Mouse (Mus musculus): ENCODE results near the gene Ubap1. TPM values are rescaled to one million over a fixed set of nuclear protein-coding genes. Genes with fewer than 3 reads are reported as not detected.

Ubap1 gene
- polyA plus RNA-seq, 1 experiment: 7.0 TPM

DNA sequence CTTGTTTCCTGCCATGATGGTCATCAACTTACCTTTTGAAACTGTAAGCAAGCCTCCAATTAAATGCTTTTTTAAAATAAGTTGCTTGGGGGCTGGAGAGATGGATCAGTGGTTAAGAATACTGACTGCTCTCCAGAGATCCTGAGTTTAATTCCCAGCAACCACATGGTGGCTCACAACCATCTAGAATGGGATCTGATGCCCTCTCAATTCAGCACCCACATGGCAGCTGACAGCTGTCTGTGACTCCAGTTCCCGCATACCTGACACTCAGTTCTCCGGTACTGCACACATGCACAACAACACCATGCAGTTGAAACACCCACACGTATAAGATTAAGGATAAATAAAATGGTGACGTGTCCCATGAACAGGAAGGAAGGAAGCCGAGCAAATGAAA lies 30.5 kb upstream of the Ubap1 start:
- no peak for TF ChIP-seq GATA1 (IDR thresholded peaks at IDR 0.05; ENCODE audit: low read length)
- H3K4me1 ChIP-seq (ENCODE audit: control insufficient read depth): peaks cover 27% of the 10 kb centered on the region
- no peak overlapping the region for H3K4me3 ChIP-seq (replicated peaks)
- peaks cover 9% of the 10 kb centered on the region for H3K27me3 ChIP-seq (ENCODE audit: control insufficient read depth)
- peaks cover 5% of the 10 kb centered on the region for H3K36me3 ChIP-seq (ENCODE audit: control insufficient read depth)
- H3K9me3 ChIP-seq (ENCODE audit: control insufficient read depth, low read length): no peaks in the 10 kb centered on the region

DNA sequence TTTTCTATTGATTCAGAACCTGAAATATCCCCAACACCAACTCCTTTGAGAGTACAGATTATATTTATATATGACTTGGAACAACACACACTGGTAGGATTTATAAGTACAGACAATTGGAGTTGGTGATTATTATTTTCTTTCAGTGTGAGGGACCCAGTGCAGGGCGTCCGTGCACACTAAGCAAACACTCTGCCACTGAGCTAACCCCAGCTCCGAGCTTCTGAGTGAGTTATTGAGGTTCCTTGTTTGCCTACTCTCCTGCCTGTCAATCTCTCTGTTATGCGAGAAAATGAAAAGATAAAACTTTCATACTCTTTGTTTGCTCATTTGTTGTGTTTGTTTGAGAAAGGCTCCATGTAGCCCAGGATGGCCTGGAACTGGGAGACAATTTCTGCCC lies 27.8 kb upstream of the Ubap1 start:
- peaks cover 26% of the 10 kb centered on the region for H3K4me1 ChIP-seq (ENCODE audit: control insufficient read depth)
- H3K27me3 ChIP-seq (ENCODE audit: control insufficient read depth): peaks cover 9% of the 10 kb centered on the region
- no peaks in the 10 kb centered on the region for H3K36me3 ChIP-seq (ENCODE audit: control insufficient read depth)
- TF ChIP-seq GATA1 (IDR thresholded peaks at IDR 0.05; ENCODE audit: low read length): no peak
- TF ChIP-seq TAL1 (IDR thresholded peaks at IDR 0.05; ENCODE audit: low read length): no peak
- no peak overlapping the region for H3K4me3 ChIP-seq (replicated peaks)
- no peaks in the 10 kb centered on the region for H3K9me3 ChIP-seq (ENCODE audit: control insufficient read depth, low read length)

DNA sequence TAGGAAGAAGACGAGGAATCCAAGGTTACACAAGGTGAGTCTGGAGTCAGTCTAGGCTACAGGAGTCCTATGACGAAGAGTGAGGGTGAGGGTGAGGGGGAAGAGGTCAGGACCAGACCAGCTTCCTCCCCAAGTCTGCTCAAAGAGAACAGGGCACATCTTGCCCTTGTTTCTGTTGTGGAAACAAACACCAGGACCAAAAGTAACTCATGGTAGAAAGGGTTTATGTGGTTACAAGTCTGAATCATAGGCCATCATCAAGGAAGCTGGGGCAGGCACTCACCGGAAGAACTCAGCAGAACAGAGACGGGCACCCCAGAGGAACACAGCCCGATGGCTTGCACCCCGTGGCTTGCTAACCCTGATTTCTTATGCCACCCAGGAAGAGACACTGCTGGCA lies 21.9 kb upstream of the Ubap1 start:
- Histone ChIP-seq H3K27me3 (ENCODE audit: control insufficient read depth) (no peaks in the 10 kb centered on the region; the same call in 1 of the 2 replicates), H3K4me3 (replicated peaks) (no peak overlapping the region), H3K4me1 (ENCODE audit: control insufficient read depth) (peaks cover 64% of the 10 kb centered on the region), H3K9me3 (ENCODE audit: control insufficient read depth, low read length) (no peaks in the 10 kb centered on the region; the same call in 1 of the 2 replicates), H3K36me3 (ENCODE audit: control insufficient read depth) (no peaks in the 10 kb centered on the region)
- no peak for TF ChIP-seq TAL1 (IDR thresholded peaks at IDR 0.05; ENCODE audit: low read length)
- no peak for TF ChIP-seq GATA1 (IDR thresholded peaks at IDR 0.05; ENCODE audit: low read length)

DNA sequence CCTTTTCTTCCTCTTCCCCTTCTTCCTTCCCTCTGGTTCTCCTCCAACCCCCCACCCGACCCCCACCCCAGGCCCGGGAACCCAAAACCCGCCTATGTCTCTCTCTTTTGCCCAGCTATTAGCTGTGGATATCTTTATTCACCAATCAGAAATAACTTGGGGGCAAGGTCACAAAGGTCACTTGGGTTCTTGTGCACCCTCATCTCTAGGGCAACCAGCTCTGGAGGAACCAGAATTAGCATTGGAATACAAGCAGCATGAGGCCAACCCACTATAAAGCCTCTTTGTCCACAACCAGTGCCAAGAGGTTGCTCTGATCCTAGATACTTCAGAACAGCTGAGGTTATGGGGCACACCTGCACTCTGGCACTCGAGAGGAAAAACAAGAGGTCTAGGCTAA lies 19.3 kb upstream of the Ubap1 start:
- H3K4me3 ChIP-seq (replicated peaks): no peak overlapping the region
- peaks cover 80% of the 10 kb centered on the region for H3K4me1 ChIP-seq (ENCODE audit: control insufficient read depth)
- no peak for TF ChIP-seq GATA1 (IDR thresholded peaks at IDR 0.05; ENCODE audit: low read length)
- no peak for TF ChIP-seq TAL1 (IDR thresholded peaks at IDR 0.05; ENCODE audit: low read length)
- no peaks in the 10 kb centered on the region; the same call in 1 of the 2 replicates for H3K9me3 ChIP-seq (ENCODE audit: control insufficient read depth, low read length)
- no peaks in the 10 kb centered on the region for H3K36me3 ChIP-seq (ENCODE audit: control insufficient read depth)
- H3K27me3 ChIP-seq (ENCODE audit: control insufficient read depth): no peaks in the 10 kb centered on the region

DNA sequence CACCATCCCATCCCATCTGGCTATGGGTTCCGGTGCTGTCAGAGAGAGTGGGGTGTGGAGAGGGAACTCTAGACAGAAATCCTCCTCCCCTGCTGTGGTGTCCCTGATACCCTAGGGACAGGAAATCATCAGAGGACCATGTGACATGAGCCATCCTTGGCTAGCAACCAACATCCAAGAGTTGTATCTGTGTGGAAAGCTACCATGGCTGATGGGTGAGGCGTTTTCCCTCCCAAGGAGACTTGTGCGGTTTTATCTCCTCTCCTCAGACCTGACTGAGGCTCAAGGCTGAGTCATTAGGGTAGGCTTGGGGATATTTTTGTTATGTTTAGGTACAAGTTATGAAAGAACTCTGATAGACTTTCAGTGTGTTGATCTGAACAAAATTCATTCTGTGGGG lies 17.7 kb upstream of the Ubap1 start:
- Histone ChIP-seq H3K4me1 (ENCODE audit: control insufficient read depth) (peaks cover 82% of the 10 kb centered on the region), H3K4me3 (replicated peaks) (peak overlapping the region; percentile 44), H3K36me3 (ENCODE audit: control insufficient read depth) (no peaks in the 10 kb centered on the region), H3K9me3 (ENCODE audit: control insufficient read depth, low read length) (no peaks in the 10 kb centered on the region; the same call in 1 of the 2 replicates), H3K27me3 (ENCODE audit: control insufficient read depth) (no peaks in the 10 kb centered on the region)
- TF ChIP-seq TAL1 (IDR thresholded peaks at IDR 0.05; ENCODE audit: low read length) (peak; percentile 85), GATA1 (IDR thresholded peaks at IDR 0.05; ENCODE audit: low read length) (peak; percentile 80)

DNA sequence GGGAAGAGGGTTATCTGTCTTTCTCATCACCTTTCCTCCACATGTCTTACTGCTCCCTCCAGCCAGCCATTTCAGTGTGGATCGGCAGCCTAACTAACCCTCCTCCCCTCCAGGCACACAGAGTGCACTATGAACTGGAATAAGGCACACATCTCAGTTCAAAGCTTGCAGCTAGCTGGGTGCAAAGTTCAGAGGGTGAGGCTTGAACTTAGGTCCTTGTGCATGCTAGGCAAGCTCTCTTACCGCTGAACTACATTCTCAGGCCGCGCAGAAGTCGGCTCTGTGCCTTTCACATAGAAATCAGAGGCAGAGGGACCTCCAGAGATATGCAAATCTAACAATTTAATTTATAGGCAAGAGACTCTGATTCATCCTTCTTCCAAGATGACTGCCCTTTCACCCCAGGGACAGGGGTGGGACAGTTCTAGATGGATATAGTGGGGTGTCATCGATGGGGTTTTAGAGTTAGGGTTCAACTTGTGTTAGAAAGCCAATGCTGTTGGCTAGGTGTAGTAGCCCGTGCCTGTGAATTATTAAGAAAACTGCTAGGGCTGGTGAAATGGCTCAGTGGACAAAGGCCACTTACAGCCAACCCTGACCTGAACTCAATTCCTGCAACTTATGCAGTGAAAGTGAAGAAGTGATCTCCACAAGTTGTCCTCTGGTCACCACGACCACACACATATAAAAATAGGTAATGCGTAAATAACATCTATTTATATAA lies 16.9 kb upstream of the Ubap1 start:
- no peaks in the 10 kb centered on the region for H3K27me3 ChIP-seq (ENCODE audit: control insufficient read depth)
- TF ChIP-seq TAL1 (IDR thresholded peaks at IDR 0.05; ENCODE audit: low read length): no peak
- TF ChIP-seq GATA1 (IDR thresholded peaks at IDR 0.05; ENCODE audit: low read length): no peak
- no peaks in the 10 kb centered on the region for H3K36me3 ChIP-seq (ENCODE audit: control insufficient read depth)
- H3K4me1 ChIP-seq (ENCODE audit: control insufficient read depth): peaks cover 86% of the 10 kb centered on the region
- H3K4me3 ChIP-seq (replicated peaks): peak overlapping the region; percentile 44
- H3K9me3 ChIP-seq (ENCODE audit: control insufficient read depth, low read length): no peaks in the 10 kb centered on the region; the same call in 1 of the 2 replicates

DNA sequence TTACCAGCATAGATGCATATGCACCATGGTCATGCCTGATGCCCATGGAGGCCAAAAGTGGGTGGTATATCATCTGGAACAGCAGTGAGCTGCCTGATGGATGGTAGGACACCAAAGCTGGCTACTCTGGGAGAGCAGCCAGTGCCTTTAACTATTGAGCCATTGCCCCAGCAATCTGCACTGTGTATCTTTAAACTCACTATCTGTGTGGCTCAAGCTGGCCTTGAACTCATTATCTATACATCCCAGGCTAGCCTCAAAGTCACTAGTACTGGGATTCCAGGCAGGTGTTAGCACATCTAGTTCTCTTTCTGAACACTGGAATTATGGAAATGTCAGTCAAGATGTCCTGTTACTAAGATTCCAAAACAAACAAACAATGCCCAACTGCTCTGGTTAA lies 12.2 kb upstream of the Ubap1 start:
- Histone ChIP-seq H3K27me3 (ENCODE audit: control insufficient read depth) (peaks cover 2% of the 10 kb centered on the region), H3K4me3 (replicated peaks) (peak overlapping the region; percentile 27), H3K36me3 (ENCODE audit: control insufficient read depth) (no peaks in the 10 kb centered on the region), H3K4me1 (ENCODE audit: control insufficient read depth) (peaks cover 62% of the 10 kb centered on the region), H3K9me3 (ENCODE audit: control insufficient read depth, low read length) (peaks cover 2% of the 10 kb centered on the region; the same call in 1 of the 2 replicates)
- peak; percentile 95 for TF ChIP-seq GATA1 (IDR thresholded peaks at IDR 0.05; ENCODE audit: low read length)
- TF ChIP-seq TAL1 (IDR thresholded peaks at IDR 0.05; ENCODE audit: low read length): peak; percentile 85

DNA sequence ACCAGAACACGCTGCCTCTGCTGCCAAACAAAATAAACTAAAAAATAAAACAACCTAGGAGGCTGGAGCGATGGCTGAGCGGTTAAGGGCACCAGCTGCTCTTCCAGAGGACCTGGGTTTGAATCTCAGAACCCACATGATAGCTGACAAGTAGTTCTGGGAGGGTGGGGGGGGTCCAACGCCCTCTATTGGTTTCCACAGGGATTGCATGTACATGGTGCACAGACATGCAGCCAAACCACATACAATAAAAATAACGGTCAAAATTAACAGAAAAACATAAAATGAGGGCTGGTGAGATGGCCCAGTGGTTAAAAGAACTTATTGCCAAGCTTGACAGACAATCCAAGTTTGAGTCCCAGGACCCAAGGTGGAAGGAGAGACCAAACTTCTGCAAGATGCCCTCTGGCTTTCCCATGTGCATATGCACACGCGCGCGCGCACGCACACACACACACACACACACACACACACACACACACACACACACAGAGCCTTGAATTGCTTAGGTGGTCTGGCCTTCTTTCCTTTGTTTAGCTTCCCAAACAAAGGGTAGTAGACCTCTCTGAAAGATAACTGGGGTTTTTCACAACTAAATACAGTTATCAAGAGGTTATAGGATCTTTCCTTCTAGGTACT lies 7.8 kb upstream of the Ubap1 start:
- peaks cover 2% of the 10 kb centered on the region for H3K27me3 ChIP-seq (ENCODE audit: control insufficient read depth)
- H3K9me3 ChIP-seq (ENCODE audit: control insufficient read depth, low read length): peaks cover 2% of the 10 kb centered on the region; the same call in 1 of the 2 replicates
- no peak overlapping the region for H3K4me3 ChIP-seq (replicated peaks)
- TF ChIP-seq TAL1 (IDR thresholded peaks at IDR 0.05; ENCODE audit: low read length) (no peak), GATA1 (IDR thresholded peaks at IDR 0.05; ENCODE audit: low read length) (no peak)
- peaks cover 24% of the 10 kb centered on the region for H3K4me1 ChIP-seq (ENCODE audit: control insufficient read depth)
- no peaks in the 10 kb centered on the region for H3K36me3 ChIP-seq (ENCODE audit: control insufficient read depth)

DNA sequence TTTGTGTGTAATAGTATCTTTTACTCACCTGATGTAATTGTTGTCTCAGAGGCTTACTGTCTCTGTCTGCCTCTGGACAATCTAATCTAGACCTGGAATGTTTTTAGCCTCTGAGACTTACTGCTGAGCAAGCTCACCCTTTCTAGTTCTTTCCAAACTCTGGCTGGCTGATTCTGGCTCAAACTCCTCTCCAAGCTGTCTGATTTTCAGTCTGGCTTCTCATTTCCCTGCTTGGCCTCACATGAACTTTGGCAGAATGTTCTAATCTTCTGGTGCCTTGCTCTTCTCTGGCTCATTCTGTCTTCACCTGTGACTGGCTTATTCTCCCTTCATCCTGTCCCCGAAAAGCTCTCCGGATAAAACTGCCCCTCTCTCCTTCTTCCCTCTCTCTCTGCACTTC lies 2.8 kb upstream of the Ubap1 start:
- no peak overlapping the region for H3K4me3 ChIP-seq (replicated peaks)
- peaks cover 2% of the 10 kb centered on the region for H3K36me3 ChIP-seq (ENCODE audit: control insufficient read depth)
- no peaks in the 10 kb centered on the region for H3K27me3 ChIP-seq (ENCODE audit: control insufficient read depth)
- H3K9me3 ChIP-seq (ENCODE audit: control insufficient read depth, low read length): no peaks in the 10 kb centered on the region
- H3K4me1 ChIP-seq (ENCODE audit: control insufficient read depth): peaks cover 30% of the 10 kb centered on the region
- TF ChIP-seq GATA1 (IDR thresholded peaks at IDR 0.05; ENCODE audit: low read length) (no peak), TAL1 (IDR thresholded peaks at IDR 0.05; ENCODE audit: low read length) (no peak)

Measured in erythroblast, embryonic 14.5 days (primary cell).